Comparison of ENCODE assay signal across 14 mouse cellular contexts in genomic region chr1:93245936-93246335, GRCm38 (mm10). TPM values are rescaled to one million over a fixed set of nuclear protein-coding genes. Genes with fewer than 3 reads are reported as not detected.
DNase-seq lines count a peak whose midpoint lies in the region; ATAC-seq and TF ChIP-seq lines count a peak whose summit lies in the region.
"Had no signal": no experiment of that assay in that cellular context is flagged by ENCODE, and none has a peak within 500 bp of the region (broad histone marks: within the 10 kb centered on the region; RNA-seq: fewer than 3 reads in every experiment).

No protein-coding gene starts in this region.

- H3K9ac ChIP-seq in hindbrain, embryonic 16.5 days (ENCODE audit: low read depth, low read length): no peak overlapping the region
- no peak overlapping the region for H3K9ac ChIP-seq in kidney, embryonic 16.5 days (replicated peaks; ENCODE audit: low read length)
- H3K9ac ChIP-seq in stomach, postnatal 0 days (ENCODE audit: low read length): no peak overlapping the region
- H3K9ac ChIP-seq: liver, postnatal 0 days; neural tube, embryonic 12.5 days; stomach, embryonic 15.5 days had no signal

- 0 out of 2 replicates have a peak overlapping the region, but pooled peaks have one; percentile 23 for H3K27ac ChIP-seq in hindbrain, embryonic 10.5 days
- no peak overlapping the region for H3K27ac ChIP-seq in hindbrain, embryonic 16.5 days (ENCODE audit: low read depth, low read length)
- H3K27ac ChIP-seq in kidney, embryonic 16.5 days (ENCODE audit: low read length): no peak overlapping the region
- H3K27ac ChIP-seq in stomach, postnatal 0 days (replicated peaks): no peak overlapping the region
- no peak overlapping the region for H3K27ac ChIP-seq in forebrain, embryonic 10.5 days
- H3K27ac ChIP-seq: neural tube, embryonic 12.5 days; stomach, embryonic 15.5 days had no signal

- no peaks in the 10 kb centered on the region for H3K9me3 ChIP-seq in hindbrain, embryonic 10.5 days
- H3K9me3 ChIP-seq in hindbrain, embryonic 16.5 days (ENCODE audit: control insufficient read depth, low read length): no peaks in the 10 kb centered on the region
- H3K9me3 ChIP-seq in kidney, embryonic 16.5 days (ENCODE audit: low read length): no peaks in the 10 kb centered on the region
- no peaks in the 10 kb centered on the region for H3K9me3 ChIP-seq in stomach, postnatal 0 days (ENCODE audit: control insufficient read depth, low read length)
- H3K9me3 ChIP-seq in forebrain, embryonic 10.5 days: no peaks in the 10 kb centered on the region
- H3K9me3 ChIP-seq: neural tube, embryonic 12.5 days; stomach, embryonic 15.5 days had no signal

- 67% methylated on average over 2 of the region's 2 CpGs for WGBS in hindbrain, embryonic 10.5 days
- 74% methylated on average over 2 of the region's 2 CpGs for WGBS in hindbrain, embryonic 16.5 days
- 44% methylated on average over 2 of the region's 2 CpGs for WGBS in kidney, embryonic 16.5 days
- WGBS in stomach, postnatal 0 days: 43% methylated on average over 2 of the region's 2 CpGs
- 61% methylated on average over 2 of the region's 2 CpGs for WGBS in forebrain, embryonic 10.5 days

- DNase-seq in hindbrain, embryonic 10.5 days (ENCODE audit: low spot score): no peak
- DNase-seq in adipocyte (ENCODE audit: low spot score): peak; percentile 33
- peak; percentile 50 for DNase-seq in lung, postnatal 10 days
- DNase-seq in stomach, postnatal 0 days (ENCODE audit: low spot score): no peak
- DNase-seq in forebrain, embryonic 10.5 days (ENCODE audit: extremely low spot score, low spot score): no peak
- DNase-seq: layer of hippocampus, adult 9-11 months; left cerebral cortex, postnatal 4 days; liver, postnatal 0 days; midbrain, embryonic 14.5 days; thymus, postnatal 4 days had no signal

- H3K4me1 ChIP-seq in hindbrain, embryonic 10.5 days (replicated peaks): 0 out of 2 replicates have a peak, but pooled peaks cover 7% of the 10 kb centered on the region
- no peaks in the 10 kb centered on the region for H3K4me1 ChIP-seq in hindbrain, embryonic 16.5 days (ENCODE audit: control insufficient read depth, insufficient read depth, low read depth, low read length)
- H3K4me1 ChIP-seq in kidney, embryonic 16.5 days (ENCODE audit: insufficient read depth, low read length): no peaks in the 10 kb centered on the region
- no peaks in the 10 kb centered on the region for H3K4me1 ChIP-seq in stomach, postnatal 0 days (replicated peaks; ENCODE audit: control insufficient read depth, insufficient read depth)
- H3K4me1 ChIP-seq in forebrain, embryonic 10.5 days: peaks cover 6% of the 10 kb centered on the region; the same call in 1 of the 2 replicates
- H3K4me1 ChIP-seq: neural tube, embryonic 12.5 days; stomach, embryonic 15.5 days had no signal

- ATAC-seq in hindbrain, embryonic 16.5 days: no peak
- 0 out of 2 replicates have a peak, but pooled peaks have one; percentile 39 for ATAC-seq in kidney, embryonic 16.5 days (ENCODE audit: low FRiP score, low TSS enrichment)
- ATAC-seq in stomach, postnatal 0 days (ENCODE audit: low FRiP score, low TSS enrichment): no peak
- ATAC-seq: liver, postnatal 0 days had no signal

- no peak overlapping the region for H3K4me3 ChIP-seq in hindbrain, embryonic 10.5 days
- H3K4me3 ChIP-seq in hindbrain, embryonic 16.5 days (ENCODE audit: low read length): no peak overlapping the region
- no peak overlapping the region for H3K4me3 ChIP-seq in kidney, embryonic 16.5 days (ENCODE audit: low read length)
- no peak overlapping the region for H3K4me3 ChIP-seq in stomach, postnatal 0 days (ENCODE audit: low read depth, low read length)
- no peak overlapping the region for H3K4me3 ChIP-seq in forebrain, embryonic 10.5 days
- H3K4me3 ChIP-seq: neural tube, embryonic 12.5 days; stomach, embryonic 15.5 days had no signal

- no peak overlapping the region for H3K4me2 ChIP-seq in hindbrain, embryonic 16.5 days (ENCODE audit: low read length)
- no peak overlapping the region for H3K4me2 ChIP-seq in kidney, embryonic 16.5 days (replicated peaks; ENCODE audit: low read depth, low read length)
- H3K4me2 ChIP-seq in stomach, postnatal 0 days (replicated peaks; ENCODE audit: low read depth): no peak overlapping the region
- H3K4me2 ChIP-seq: neural tube, embryonic 12.5 days; stomach, embryonic 15.5 days had no signal

- no peak for TF ChIP-seq CTCF in stomach, postnatal 0 days (IDR thresholded peaks at IDR 0.05; ENCODE audit: low read depth)

- H3K36me3 ChIP-seq in hindbrain, embryonic 10.5 days: no peaks in the 10 kb centered on the region
- no peaks in the 10 kb centered on the region for H3K36me3 ChIP-seq in hindbrain, embryonic 16.5 days (ENCODE audit: control insufficient read depth, insufficient read depth, low read length)
- H3K36me3 ChIP-seq in kidney, embryonic 16.5 days (ENCODE audit: insufficient read depth, low read length): no peaks in the 10 kb centered on the region
- no peaks in the 10 kb centered on the region for H3K36me3 ChIP-seq in stomach, postnatal 0 days (ENCODE audit: control insufficient read depth, insufficient read depth, low read length)
- H3K36me3 ChIP-seq in forebrain, embryonic 10.5 days (replicated peaks): no peaks in the 10 kb centered on the region
- H3K36me3 ChIP-seq: neural tube, embryonic 12.5 days; stomach, embryonic 15.5 days had no signal

- no peaks in the 10 kb centered on the region for H3K27me3 ChIP-seq in hindbrain, embryonic 10.5 days (ENCODE audit: insufficient read depth, poor library complexity, severe bottlenecking)
- H3K27me3 ChIP-seq in hindbrain, embryonic 16.5 days (replicated peaks; ENCODE audit: control insufficient read depth, insufficient read depth, low read length): no peaks in the 10 kb centered on the region
- no peaks in the 10 kb centered on the region for H3K27me3 ChIP-seq in kidney, embryonic 16.5 days (ENCODE audit: insufficient read depth, low read length)
- H3K27me3 ChIP-seq in stomach, postnatal 0 days (ENCODE audit: control insufficient read depth, insufficient read depth, low read length): no peaks in the 10 kb centered on the region
- no peaks in the 10 kb centered on the region for H3K27me3 ChIP-seq in forebrain, embryonic 10.5 days (ENCODE audit: poor library complexity, severe bottlenecking)
- H3K27me3 ChIP-seq: neural tube, embryonic 12.5 days; stomach, embryonic 15.5 days had no signal

- no peak for TF ChIP-seq EP300 in stomach, postnatal 0 days (optimal IDR thresholded peaks at IDR 0.05)

RNA-seq across cellular contexts. Expression of gene Sned1, which starts 10.3 kb away (rescaled TPM):
- 3.4 and 3.5 TPM in 2 replicates for polyA plus RNA-seq in hindbrain, embryonic 10.5 days (2016; fragmentation: Nextera tagmentation; extraction: Ambion mirVana)
- polyA plus RNA-seq in hindbrain, embryonic 16.5 days (2015; fragmentation: Nextera tagmentation; extraction: Ambion mirVana): 12.1 and 12.7 TPM in 2 replicates
- 9.5 and 11.1 TPM in 2 replicates for polyA plus RNA-seq in kidney, embryonic 16.5 days (2015; fragmentation: Nextera tagmentation; extraction: Ambion mirVana)
- polyA plus RNA-seq in stomach, postnatal 0 days (2015; fragmentation: Nextera tagmentation; extraction: Ambion mirVana): 1.4 and 1.5 TPM in 2 replicates
- polyA plus RNA-seq in forebrain, embryonic 10.5 days (2016; fragmentation: Nextera tagmentation; extraction: Ambion mirVana): 1.1 and 1.9 TPM in 2 replicates

RNA-seq across cellular contexts. Expression of gene Mterf4, which starts 59.8 kb away (rescaled TPM):
- polyA plus RNA-seq in hindbrain, embryonic 10.5 days (2016; fragmentation: Nextera tagmentation; extraction: Ambion mirVana): 33.5 and 37.5 TPM in 2 replicates
- polyA plus RNA-seq in hindbrain, embryonic 16.5 days (2015; fragmentation: Nextera tagmentation; extraction: Ambion mirVana): 33.5 and 33.7 TPM in 2 replicates
- polyA plus RNA-seq in kidney, embryonic 16.5 days (2015; fragmentation: Nextera tagmentation; extraction: Ambion mirVana): 34.3 and 34.8 TPM in 2 replicates
- polyA plus RNA-seq in stomach, postnatal 0 days (2015; fragmentation: Nextera tagmentation; extraction: Ambion mirVana): 13.0 and 14.7 TPM in 2 replicates
- polyA plus RNA-seq in forebrain, embryonic 10.5 days (2016; fragmentation: Nextera tagmentation; extraction: Ambion mirVana): 35.1 and 39.8 TPM in 2 replicates

Comparison
In these comparisons a context has a peak if more than half of its experiments do, and no peak if none do; other contexts are left out.
1. DNase-seq: peak in adipocyte (single experiment) and lung, postnatal 10 days (single experiment); none in hindbrain, embryonic 10.5 days (single experiment), stomach, postnatal 0 days (single experiment) and forebrain, embryonic 10.5 days (single experiment).